Mouse (Mus musculus) liver, postnatal 0 days (tissue): ENCODE measurements around the gene Gm17428.

Source experiments
- CTCF ChIP-seq: sonication (generic); IDR thresholded peaks from 2 replicates; pipeline ENCODE4 v1.5.1; 2016; ENCODE audit warnings: antibody characterized with exemption, low read depth
- EP300 ChIP-seq: IDR thresholded peaks from 2 replicates; pipeline ENCODE4 v1.6.1; 2016; ENCODE audit warnings: antibody characterized with exemption, low read depth, mild to moderate bottlenecking

DNA sequence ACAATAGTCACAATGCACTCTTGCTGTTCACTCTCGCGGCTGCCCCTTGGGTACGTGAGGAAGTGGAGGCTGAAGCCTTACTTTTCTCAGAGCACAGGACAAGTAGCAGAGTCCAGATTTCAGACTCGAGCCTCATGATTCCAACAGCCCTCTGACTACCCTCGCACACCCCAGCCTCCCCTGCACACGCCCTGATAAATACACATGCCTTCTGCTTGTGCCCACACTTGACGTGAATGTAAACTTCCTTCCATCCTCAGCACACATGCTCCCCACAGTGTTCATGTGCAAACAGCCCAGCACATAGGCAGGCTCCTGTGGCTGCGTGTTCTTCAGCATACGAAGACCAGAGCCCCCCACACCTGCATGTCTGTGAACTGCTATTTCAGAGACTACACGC lies 16.9 kb downstream of the Gm17428 start:
- TF ChIP-seq CTCF (no peak), EP300 (no peak)
